Mouse (Mus musculus): Measurements from ENCODE around the gene Sema4b. TPM values are rescaled to one million over a fixed set of nuclear protein-coding genes. Genes with fewer than 3 reads are reported as not detected.

The Sema4b gene
- polyA plus RNA-seq, 1 experiment from 2014 or later, result 11.4 TPM

GRCm38 (mm10) chr7:80201888-80202540, 15.4 kb downstream of the Sema4b start:
- Histone ChIP-seq H3K36me3 (replicated peaks) (peaks cover 20% of the 10 kb centered on the region), H3K27ac (replicated peaks) (no peak overlapping the region), H3K9me3 (no peaks in the 10 kb centered on the region), H3K4me3 (no peak overlapping the region), H3K4me1 (peaks cover 92% of the 10 kb centered on the region), H3K27me3 (replicated peaks; ENCODE audit: low read depth, poor library complexity, severe bottlenecking) (no peaks in the 10 kb centered on the region)
- no peak for DNase-seq (ENCODE audit: low spot score)
- 89% methylated on average over 15 of the region's 15 CpGs for WGBS

GRCm38 (mm10) chr7:80202961-80203360, 16.3 kb downstream of the Sema4b start:
- 88% methylated on average over 5 of the region's 5 CpGs for WGBS
- DNase-seq (ENCODE audit: low spot score), result no peak
- Histone ChIP-seq H3K27ac (replicated peaks) (0 out of 2 replicates have a peak overlapping the region, but pooled peaks have one; percentile 27), H3K4me1 (peaks cover 92% of the 10 kb centered on the region), H3K27me3 (replicated peaks; ENCODE audit: low read depth, poor library complexity, severe bottlenecking) (no peaks in the 10 kb centered on the region), H3K9me3 (no peaks in the 10 kb centered on the region), H3K36me3 (replicated peaks) (peaks cover 20% of the 10 kb centered on the region), H3K4me3 (no peak overlapping the region)

- H3K36me3 ChIP-seq (replicated peaks), result peaks cover 20% of the 10 kb centered on the region
- H3K9me3 ChIP-seq, result no peaks in the 10 kb centered on the region
- WGBS, result 63% methylated on average over 12 of the region's 12 CpGs
- H3K27ac ChIP-seq (replicated peaks), result 0 out of 2 replicates have a peak overlapping the region, but pooled peaks have one; percentile 14
- H3K4me3 ChIP-seq, result no peak overlapping the region
- peaks cover 93% of the 10 kb centered on the region for H3K4me1 ChIP-seq
- no peak for DNase-seq (ENCODE audit: low spot score)
- no peaks in the 10 kb centered on the region for H3K27me3 ChIP-seq (replicated peaks; ENCODE audit: low read depth, poor library complexity, severe bottlenecking)
These were observed 17.0 kb downstream of the Sema4b start for GRCm38 (mm10) chr7:80203638-80204096.

GRCm38 (mm10) chr7:80204362-80204761, 17.7 kb downstream of the Sema4b start:
- H3K9me3 ChIP-seq, result no peaks in the 10 kb centered on the region
- no peak overlapping the region for H3K4me3 ChIP-seq
- WGBS, result 88% methylated on average over 4 of the region's 4 CpGs
- H3K27ac ChIP-seq (replicated peaks), result no peak overlapping the region
- peaks cover 93% of the 10 kb centered on the region for H3K4me1 ChIP-seq
- DNase-seq (ENCODE audit: low spot score), result no peak
- H3K27me3 ChIP-seq (replicated peaks; ENCODE audit: low read depth, poor library complexity, severe bottlenecking), result no peaks in the 10 kb centered on the region
- H3K36me3 ChIP-seq (replicated peaks), result peaks cover 20% of the 10 kb centered on the region

- no peak for DNase-seq (ENCODE audit: low spot score)
- 84% methylated on average over 7 of the region's 7 CpGs for WGBS
- Histone ChIP-seq H3K9me3 (no peaks in the 10 kb centered on the region), H3K4me1 (peaks cover 93% of the 10 kb centered on the region), H3K36me3 (replicated peaks) (peaks cover 20% of the 10 kb centered on the region), H3K4me3 (no peak overlapping the region), H3K27ac (replicated peaks) (no peak overlapping the region), H3K27me3 (replicated peaks; ENCODE audit: low read depth, poor library complexity, severe bottlenecking) (no peaks in the 10 kb centered on the region)
These were observed 18.3 kb downstream of the Sema4b start for GRCm38 (mm10) chr7:80204961-80205360.

- Histone ChIP-seq H3K9me3 (no peaks in the 10 kb centered on the region), H3K4me1 (peaks cover 85% of the 10 kb centered on the region), H3K27me3 (replicated peaks; ENCODE audit: low read depth, poor library complexity, severe bottlenecking) (no peaks in the 10 kb centered on the region), H3K4me3 (no peak overlapping the region), H3K27ac (replicated peaks) (0 out of 2 replicates have a peak overlapping the region, but pooled peaks have one; percentile 8), H3K36me3 (replicated peaks) (peaks cover 19% of the 10 kb centered on the region)
- no peak for DNase-seq (ENCODE audit: low spot score)
- 85% methylated on average over 12 of the region's 12 CpGs for WGBS
These were observed 19.3 kb downstream of the Sema4b start for GRCm38 (mm10) chr7:80205705-80206589.

GRCm38 (mm10) chr7:80207314-80207731, 20.7 kb downstream of the Sema4b start:
- H3K27me3 ChIP-seq (replicated peaks; ENCODE audit: low read depth, poor library complexity, severe bottlenecking), result no peaks in the 10 kb centered on the region
- 69% methylated on average over 3 of the region's 3 CpGs for WGBS
- no peak for DNase-seq (ENCODE audit: low spot score)

GRCm38 (mm10) chr7:80208026-80208642, 21.5 kb downstream of the Sema4b start:
- WGBS, result 79% methylated on average over 18 of the region's 18 CpGs
- H3K27me3 ChIP-seq (replicated peaks; ENCODE audit: low read depth, poor library complexity, severe bottlenecking), result no peaks in the 10 kb centered on the region
- peak overlapping the region; percentile 66 for H3K27ac ChIP-seq (replicated peaks)
- H3K4me1 ChIP-seq, result peaks cover 67% of the 10 kb centered on the region
- no peaks in the 10 kb centered on the region for H3K9me3 ChIP-seq
- DNase-seq (ENCODE audit: low spot score), result no peak
- H3K36me3 ChIP-seq (replicated peaks), result peaks cover 7% of the 10 kb centered on the region
- no peak overlapping the region for H3K4me3 ChIP-seq

More at GRCm38 (mm10) chr7:80207314-80207731, 20.7 kb downstream of the Sema4b start:
- Histone ChIP-seq H3K27ac (replicated peaks) (peak overlapping the region; percentile 66), H3K9me3 (no peaks in the 10 kb centered on the region), H3K36me3 (replicated peaks) (peaks cover 8% of the 10 kb centered on the region), H3K4me3 (no peak overlapping the region), H3K4me1 (peaks cover 75% of the 10 kb centered on the region)

GRCm38 (mm10) chr7:80208738-80209430, 22.2 kb downstream of the Sema4b start:
- Histone ChIP-seq H3K4me1 (peaks cover 60% of the 10 kb centered on the region), H3K36me3 (replicated peaks) (peaks cover 13% of the 10 kb centered on the region), H3K27ac (replicated peaks) (peak overlapping the region; percentile 35; the same call in 1 of the 2 replicates), H3K4me3 (no peak overlapping the region), H3K9me3 (no peaks in the 10 kb centered on the region), H3K27me3 (replicated peaks; ENCODE audit: low read depth, poor library complexity, severe bottlenecking) (no peaks in the 10 kb centered on the region)
- DNase-seq (ENCODE audit: low spot score), result no peak
- 84% methylated on average over 10 of the region's 10 CpGs for WGBS

GRCm38 (mm10) chr7:80209669-80210068, 23.0 kb downstream of the Sema4b start:
- WGBS, result 81% methylated on average over 6 of the region's 6 CpGs
- H3K4me3 ChIP-seq, result no peak overlapping the region
- no peak overlapping the region for H3K27ac ChIP-seq (replicated peaks)
- no peaks in the 10 kb centered on the region for H3K9me3 ChIP-seq
- DNase-seq (ENCODE audit: low spot score), result no peak
- H3K36me3 ChIP-seq (replicated peaks), result peaks cover 21% of the 10 kb centered on the region
- H3K27me3 ChIP-seq (replicated peaks; ENCODE audit: low read depth, poor library complexity, severe bottlenecking), result no peaks in the 10 kb centered on the region
- peaks cover 54% of the 10 kb centered on the region for H3K4me1 ChIP-seq

- Histone ChIP-seq H3K27ac (replicated peaks) (no peak overlapping the region), H3K36me3 (replicated peaks) (peaks cover 34% of the 10 kb centered on the region), H3K27me3 (replicated peaks; ENCODE audit: low read depth, poor library complexity, severe bottlenecking) (no peaks in the 10 kb centered on the region), H3K4me1 (peaks cover 54% of the 10 kb centered on the region), H3K4me3 (no peak overlapping the region), H3K9me3 (no peaks in the 10 kb centered on the region)
- no peak for DNase-seq (ENCODE audit: low spot score)
- WGBS, result 84% methylated on average over 4 of the region's 4 CpGs
These were observed 24.3 kb downstream of the Sema4b start for GRCm38 (mm10) chr7:80210982-80211381.

- Histone ChIP-seq H3K4me1 (peaks cover 29% of the 10 kb centered on the region), H3K9me3 (no peaks in the 10 kb centered on the region), H3K27me3 (replicated peaks; ENCODE audit: low read depth, poor library complexity, severe bottlenecking) (no peaks in the 10 kb centered on the region), H3K4me3 (no peak overlapping the region), H3K36me3 (replicated peaks) (peaks cover 60% of the 10 kb centered on the region), H3K27ac (replicated peaks) (no peak overlapping the region)
- DNase-seq (ENCODE audit: low spot score), result no peak
- WGBS, result 88% methylated on average over 7 of the region's 7 CpGs
These were observed 27.0 kb downstream of the Sema4b start for GRCm38 (mm10) chr7:80213604-80214003.
